Mouse (Mus musculus) heart, postnatal 25 days (tissue): ENCODE data around the gene Gm5105. TPM values are rescaled to one million over a fixed set of nuclear protein-coding genes. Genes with fewer than 3 reads are reported as not detected.
A peak's percentile ranks its signal among the peaks of the same experiment; 100 is the strongest.

Experiments
- DNase-seq: peaks from one replicate; pipeline ENCODE4 v3.0.0; 2022; ENCODE audit warnings: low spot score
- intact Hi-C: fragments of 180-260 bp; cut with DNase I; formaldehyde crosslinking; loops from one replicate; pipeline ENCODE4 v1.15.1; 2025
- total RNA-seq, 2 experiments: library from RNA; stranded (reverse); gene quantifications; 2 replicates each; pipeline ENCODE4 v1.2.3; 2021

Gm5105 gene
- total RNA-seq: 1 to 10 TPM; 1.3 to 1.8 TPM

- intact Hi-C loops: loop anchor here (2.0 to 5.0 kb wide), 3 partner anchors 40 to 75 kb away; partner anchors contain the start of genes Mttp and Trmt10a
- DNase-seq: no peak
These were observed at the start of gene Gm5105 for GRCm38 (mm10) chr3:138067288-138067687. Gene Gm5105 (minus strand): TSS chr3:138067388.

DNA sequence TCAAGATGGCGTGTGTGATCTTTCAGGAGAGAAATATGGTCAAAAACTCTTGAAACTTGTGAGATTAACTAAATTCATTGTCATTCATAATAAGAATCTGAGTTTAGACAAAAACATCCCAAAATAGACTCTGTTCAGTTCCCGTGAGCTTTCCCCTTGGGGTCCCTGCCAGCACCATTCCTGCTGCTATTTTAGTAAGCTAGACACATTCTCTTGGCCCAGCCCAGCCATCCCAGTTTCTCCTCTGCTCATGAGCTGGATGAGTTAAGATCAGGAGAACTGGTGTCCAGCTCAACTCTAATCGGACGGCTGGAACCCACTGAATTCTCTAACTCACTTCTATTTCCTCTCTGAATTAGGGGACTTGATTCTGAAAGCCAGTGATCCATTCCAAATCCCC lies 49.7 kb upstream of the Gm5105 start:
- intact Hi-C loops: loop anchor here (5.0 kb wide), 1 partner anchor 55 kb away; no protein-coding TSS in a partner anchor
- peak; percentile 16 for DNase-seq

GRCm38 (mm10) chr3:138114106-138114505 lies 46.9 kb upstream of the Gm5105 start:
- no peak for DNase-seq
- intact Hi-C loops: no loop called here

DNA sequence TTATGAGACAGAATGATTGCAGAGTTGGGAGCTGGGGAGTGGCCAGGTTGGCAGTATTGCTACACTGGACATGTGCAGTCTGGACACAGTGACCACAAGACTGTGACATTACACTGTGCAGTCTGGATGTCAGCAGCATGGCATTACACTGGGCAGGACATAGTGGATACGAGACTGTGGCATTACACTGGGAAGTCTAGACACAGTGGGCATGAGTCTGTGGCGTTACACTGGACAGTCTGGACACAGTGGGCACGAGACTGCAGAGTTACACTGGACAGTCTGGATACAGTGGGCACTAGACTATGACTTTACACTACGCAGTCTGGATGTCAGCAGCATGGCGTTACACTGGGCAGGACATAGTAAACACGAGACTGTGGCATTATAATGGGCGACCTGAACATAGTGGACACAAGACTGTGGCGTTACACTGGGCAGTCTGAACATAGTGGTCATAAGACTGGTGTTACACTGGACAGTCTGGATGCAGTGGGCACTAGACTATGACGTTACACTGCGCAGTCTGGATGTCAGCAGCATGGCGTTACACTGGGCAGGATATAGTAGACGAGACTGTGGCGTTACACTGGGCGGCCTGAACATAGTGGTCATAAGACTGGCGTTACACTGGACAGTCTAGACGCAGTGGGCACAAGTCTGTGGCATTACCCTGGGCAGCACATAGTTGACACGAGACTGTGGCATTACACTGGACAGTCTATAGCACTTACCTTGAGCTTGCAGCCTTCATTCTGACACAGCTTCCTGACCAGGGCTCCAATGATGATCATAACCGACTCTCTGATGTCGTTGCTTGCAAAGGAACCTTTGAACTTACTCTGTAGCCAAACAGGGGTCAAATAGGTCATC lies 44.0 kb upstream of the Gm5105 start:
- intact Hi-C loops: no loop called here
- no peak for DNase-seq

DNA sequence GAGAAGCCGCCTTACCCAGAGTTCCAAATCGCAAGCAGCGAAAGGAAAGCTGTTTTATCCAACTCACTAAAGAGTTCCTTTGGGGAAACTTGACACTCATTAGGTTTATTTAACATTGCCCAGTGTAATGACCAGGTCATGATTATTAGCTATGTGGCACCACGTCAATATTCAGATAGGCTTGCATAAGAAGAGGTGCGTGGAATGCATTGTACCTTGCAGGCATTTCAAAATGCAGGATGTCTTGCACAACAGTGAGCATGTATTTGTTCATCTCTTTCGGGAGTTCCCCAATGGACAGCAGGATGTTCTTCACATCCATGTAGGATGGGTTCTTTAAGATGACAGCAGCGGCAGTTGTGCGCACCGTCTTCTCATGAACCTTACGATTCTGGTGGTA lies 39.7 kb upstream of the Gm5105 start:
- intact Hi-C loops: no loop called here

GRCm38 (mm10) chr3:138105056-138105455 lies 37.9 kb upstream of the Gm5105 start:
- intact Hi-C loops: no loop called here
- DNase-seq: no peak

More for the DNA sequence above, 39.7 kb upstream of the Gm5105 start:
- DNase-seq: no peak

- intact Hi-C loops: no loop called here
- DNase-seq: no peak
These were observed 36.5 kb upstream of the Gm5105 start for GRCm38 (mm10) chr3:138103690-138104089.

DNA sequence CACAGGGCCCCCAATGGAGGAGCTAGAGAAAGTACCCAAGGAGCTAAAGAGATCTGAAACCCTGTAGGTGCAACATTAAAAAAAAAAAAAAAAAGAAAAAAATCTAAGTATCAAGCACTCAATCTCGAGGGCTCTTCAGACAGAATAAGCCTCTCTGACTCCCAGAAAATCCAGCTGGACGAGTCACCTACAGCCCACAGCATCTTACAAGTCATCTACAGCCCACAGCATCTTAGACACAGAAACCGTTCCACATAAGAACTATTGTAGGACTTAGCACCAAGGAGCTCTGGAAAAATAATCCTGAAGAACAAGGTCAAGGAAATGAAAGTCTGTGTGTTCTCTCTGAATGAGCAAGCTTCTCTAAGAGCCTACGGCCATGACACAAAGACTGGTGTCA lies 34.7 kb upstream of the Gm5105 start:
- no peak for DNase-seq
- intact Hi-C loops: no loop called here

- no peak for DNase-seq
- intact Hi-C loops: no loop called here
These were observed 30.5 kb upstream of the Gm5105 start for GRCm38 (mm10) chr3:138097718-138098117.

DNA sequence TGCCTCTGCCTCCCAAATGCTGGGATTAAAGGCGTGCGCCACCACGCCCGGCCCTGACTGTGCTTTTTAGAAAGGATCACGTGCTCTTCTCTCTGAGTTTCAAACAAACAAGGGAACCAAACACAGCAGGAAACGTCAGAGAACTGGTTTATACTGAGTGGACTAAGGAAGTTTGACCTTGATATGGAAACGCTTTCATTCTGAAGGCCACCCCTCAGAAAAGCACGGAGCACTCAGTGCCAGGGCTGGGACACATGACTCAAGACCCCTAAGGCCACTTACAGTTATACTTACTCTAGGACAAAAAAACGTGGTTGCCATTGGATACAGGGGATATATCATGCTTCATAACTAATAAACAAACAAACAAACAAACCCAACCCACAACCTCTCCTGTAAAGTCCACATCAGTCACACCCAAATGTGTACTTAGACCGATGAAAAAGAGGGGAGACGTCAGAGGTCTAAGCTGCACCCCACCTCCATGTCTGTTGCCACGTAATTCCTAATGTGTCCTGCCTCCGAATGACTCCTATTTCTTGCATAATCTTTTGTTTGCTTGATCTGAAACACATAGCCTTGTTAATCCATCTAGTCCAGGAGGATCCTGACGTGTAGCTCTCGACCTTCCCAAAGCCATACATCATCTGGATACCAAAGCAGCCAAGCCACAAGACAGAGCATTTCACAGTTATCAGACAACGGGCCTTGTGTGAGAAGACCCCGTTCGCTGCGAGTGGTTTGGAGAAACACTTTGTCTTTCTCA lies 29.3 kb upstream of the Gm5105 start:
- intact Hi-C loops: no loop called here
- no peak for DNase-seq

- DNase-seq: no peak
- intact Hi-C loops: no loop called here
These were observed 28.5 kb upstream of the Gm5105 start for GRCm38 (mm10) chr3:138095718-138096117.

DNA sequence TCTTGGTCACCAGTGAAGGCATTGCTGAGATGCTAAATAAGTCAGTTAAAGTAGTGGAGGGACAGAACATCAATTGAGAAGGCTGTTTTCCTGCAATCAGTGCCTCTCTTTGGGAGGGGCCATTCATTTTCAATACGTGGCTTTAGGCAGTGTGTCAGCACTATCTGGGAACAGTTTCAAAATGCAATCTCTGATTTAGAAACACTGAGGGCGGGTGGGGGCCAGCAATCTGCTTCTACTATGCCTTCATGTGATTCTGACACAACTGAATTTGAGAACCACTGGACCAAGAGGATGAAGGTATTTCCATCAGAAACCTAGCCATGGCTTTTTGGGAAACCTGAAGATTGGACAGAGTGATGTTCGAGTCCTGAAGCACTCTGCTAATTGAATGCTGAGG lies 28.1 kb upstream of the Gm5105 start:
- intact Hi-C loops: no loop called here
- DNase-seq: no peak

- DNase-seq: no peak
- intact Hi-C loops: no loop called here
These were observed 16.7 kb upstream of the Gm5105 start for GRCm38 (mm10) chr3:138083896-138084295.

DNA sequence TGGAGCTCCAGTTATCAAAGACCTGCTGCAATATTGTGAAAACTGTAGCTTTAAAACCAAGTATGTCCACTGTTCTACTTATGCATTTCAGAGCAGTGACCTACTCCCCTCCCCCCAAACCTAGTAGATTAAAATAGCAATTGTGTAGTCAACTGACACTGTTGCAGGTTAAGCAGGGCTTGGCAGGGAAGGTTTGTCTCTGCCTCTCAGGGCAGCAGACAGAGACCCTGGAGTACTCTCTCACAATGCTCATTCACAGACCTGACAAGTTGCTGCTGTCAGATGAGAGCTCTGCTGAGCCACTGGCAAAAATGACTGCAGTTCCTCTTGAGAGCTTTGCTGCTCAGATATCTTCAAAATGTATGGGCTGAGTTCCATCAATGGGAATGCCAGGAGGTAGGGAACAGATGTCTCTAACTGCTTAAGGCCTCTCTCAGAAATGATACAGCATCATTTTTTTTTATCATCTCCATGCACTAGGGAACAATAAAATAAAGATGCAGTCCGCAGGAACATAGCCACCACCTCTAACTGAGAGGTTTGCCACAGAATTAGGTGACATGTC lies 16.0 kb upstream of the Gm5105 start:
- no peak for DNase-seq
- intact Hi-C loops: no loop called here

GRCm38 (mm10) chr3:138078701-138079100 lies 11.5 kb upstream of the Gm5105 start:
- DNase-seq: no peak
- intact Hi-C loops: no loop called here

GRCm38 (mm10) chr3:138077476-138078340 lies 10.5 kb upstream of the Gm5105 start:
- DNase-seq: no peak
- intact Hi-C loops: no loop called here

DNA sequence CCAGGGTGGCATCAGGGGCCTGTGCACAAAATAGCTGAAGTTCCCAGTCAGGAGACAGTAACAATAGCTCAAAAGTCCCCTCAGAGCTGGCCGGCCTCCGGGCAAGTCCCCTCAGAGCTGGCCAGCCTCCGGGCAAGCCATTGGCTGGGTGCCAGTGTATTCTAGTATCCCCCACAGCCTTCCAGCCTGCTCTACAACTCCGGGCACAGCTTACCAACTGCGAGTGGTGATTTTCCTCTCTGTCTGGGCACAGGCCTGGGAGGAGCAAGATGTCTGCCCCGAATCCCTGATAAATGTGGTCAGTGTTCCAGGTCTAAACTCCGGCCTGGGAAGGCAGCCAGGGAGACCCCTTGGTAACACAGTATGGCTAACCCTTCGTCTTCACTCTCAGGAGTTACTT lies 8.0 kb upstream of the Gm5105 start:
- intact Hi-C loops: no loop called here
- no peak for DNase-seq

- intact Hi-C loops: no loop called here
- DNase-seq: no peak
These were observed 7.0 kb upstream of the Gm5105 start for GRCm38 (mm10) chr3:138074214-138074613.

GRCm38 (mm10) chr3:138071476-138072073 lies 4.4 kb upstream of the Gm5105 start:
- intact Hi-C loops: no loop called here

More at GRCm38 (mm10) chr3:138071476-138072073, 4.4 kb upstream of the Gm5105 start:
- DNase-seq: no peak
